Mouse (Mus musculus) 416B (cell line): Measurements from ENCODE around the gene Enox1.

Source experiments
- DNase-seq: peaks from one replicate; pipeline ENCODE4 v3.0.0; 2011; ENCODE audit warnings: low read depth

Enox1 gene

GRCm38 (mm10) chr14:77373119-77373518 is 216.6 kb downstream of the Enox1 start:
- DNase-seq: peak; percentile 16

GRCm38 (mm10) chr14:77375054-77375453 is 218.5 kb downstream of the Enox1 start:
- DNase-seq: peak; percentile 88

GRCm38 (mm10) chr14:77375618-77376017 is 219.1 kb downstream of the Enox1 start:
- DNase-seq: peak; percentile 72

- DNase-seq: peak; percentile 13
These were observed 220.2 kb downstream of the Enox1 start for GRCm38 (mm10) chr14:77376731-77377130.

GRCm38 (mm10) chr14:77377439-77377838 is 220.9 kb downstream of the Enox1 start:
- DNase-seq: no peak

GRCm38 (mm10) chr14:77377873-77378272 is 221.3 kb downstream of the Enox1 start:
- DNase-seq: no peak

- DNase-seq: no peak
These were observed 225.0 kb downstream of the Enox1 start for GRCm38 (mm10) chr14:77381532-77381931.

GRCm38 (mm10) chr14:77385621-77386020 is 229.1 kb downstream of the Enox1 start:
- DNase-seq: no peak

- DNase-seq: no peak
These were observed 231.3 kb downstream of the Enox1 start for GRCm38 (mm10) chr14:77387877-77388276.

- no peak for DNase-seq
These were observed 232.7 kb downstream of the Enox1 start for GRCm38 (mm10) chr14:77389276-77389675.

- no peak for DNase-seq
These were observed 235.9 kb downstream of the Enox1 start for GRCm38 (mm10) chr14:77392476-77392875.

- no peak for DNase-seq
These were observed 249.9 kb downstream of the Enox1 start for GRCm38 (mm10) chr14:77406241-77407114.

- DNase-seq: no peak
These were observed 252.8 kb downstream of the Enox1 start for GRCm38 (mm10) chr14:77409271-77409940.

- DNase-seq: no peak
These were observed 253.8 kb downstream of the Enox1 start for GRCm38 (mm10) chr14:77410354-77410753.

GRCm38 (mm10) chr14:77413106-77413505 is 256.5 kb downstream of the Enox1 start:
- DNase-seq: no peak

- DNase-seq: peak; percentile 77
These were observed 259.8 kb downstream of the Enox1 start for GRCm38 (mm10) chr14:77416358-77416757.

GRCm38 (mm10) chr14:77421031-77421430 is 264.5 kb downstream of the Enox1 start:
- DNase-seq: no peak

GRCm38 (mm10) chr14:77423194-77423593 is 266.6 kb downstream of the Enox1 start:
- peak; percentile 36 for DNase-seq

- DNase-seq: peak; percentile 11
These were observed 282.9 kb downstream of the Enox1 start for GRCm38 (mm10) chr14:77439426-77439825.

GRCm38 (mm10) chr14:77440805-77441204 is 284.2 kb downstream of the Enox1 start:
- DNase-seq: no peak

- DNase-seq: no peak
These were observed 285.0 kb downstream of the Enox1 start for GRCm38 (mm10) chr14:77441541-77441940.

GRCm38 (mm10) chr14:77448001-77448400 is 291.4 kb downstream of the Enox1 start:
- DNase-seq: no peak

GRCm38 (mm10) chr14:77451916-77452315 is 295.4 kb downstream of the Enox1 start:
- no peak for DNase-seq
